Mouse (Mus musculus): Measurements from ENCODE around the gene Prss29.

GRCm38 (mm10) chr17:25293495-25293894 is 25.0 kb upstream of the Prss29 start:
- TF ChIP-seq CTCF (IDR thresholded peaks at IDR 0.05; ENCODE audit: insufficient read depth, low read length) (no peak), POLR2A (IDR thresholded peaks at IDR 0.05; ENCODE audit: borderline replicate concordance, extremely low read depth, low read depth, low read length) (no peak)

Measured in lung, adult 2 months (tissue).